Mouse (Mus musculus): ENCODE results near the gene Sytl1. TPM values are rescaled to one million over a fixed set of nuclear protein-coding genes. Genes with fewer than 3 reads are reported as not detected.

The Sytl1 gene
- polyA plus RNA-seq, 1 experiment from 2014 or later, result 2.1 TPM

GRCm38 (mm10) chr4:133294084-133294483 is 31.2 kb upstream of the Sytl1 start:
- H3K4me2 ChIP-seq, result no peak overlapping the region
- no peak overlapping the region for H3K27ac ChIP-seq

GRCm38 (mm10) chr4:133292901-133293843 is 30.3 kb upstream of the Sytl1 start:
- Histone ChIP-seq H3K9ac (no peak overlapping the region), H3K27me3 (no peaks in the 10 kb centered on the region), H3K36me3 (peaks cover 3% of the 10 kb centered on the region; the same call in 1 of the 2 replicates), H3K4me2 (no peak overlapping the region), H3K4me3 (no peak overlapping the region), H3K27ac (no peak overlapping the region), H3K9me3 (no peaks in the 10 kb centered on the region), H3K4me1 (peaks cover 13% of the 10 kb centered on the region)
- peak; percentile 23; the same call in 1 of the 2 replicates for ATAC-seq (ENCODE audit: borderline replicate concordance, extremely low read depth, low FRiP score, low TSS enrichment)
- WGBS, result 31% methylated on average over 24 of the region's 24 CpGs

More at GRCm38 (mm10) chr4:133294084-133294483, 31.2 kb upstream of the Sytl1 start:
- H3K9ac ChIP-seq, result no peak overlapping the region
- peaks cover 22% of the 10 kb centered on the region for H3K4me1 ChIP-seq
- H3K27me3 ChIP-seq, result no peaks in the 10 kb centered on the region
- 56% methylated on average over 11 of the region's 11 CpGs for WGBS
- peaks cover 3% of the 10 kb centered on the region; the same call in 1 of the 2 replicates for H3K36me3 ChIP-seq
- no peak overlapping the region for H3K4me3 ChIP-seq
- ATAC-seq (ENCODE audit: borderline replicate concordance, extremely low read depth, low FRiP score, low TSS enrichment), result no peak
- H3K9me3 ChIP-seq, result no peaks in the 10 kb centered on the region

- Histone ChIP-seq H3K27ac (no peak overlapping the region), H3K36me3 (peaks cover 3% of the 10 kb centered on the region; the same call in 1 of the 2 replicates), H3K9ac (no peak overlapping the region), H3K4me3 (no peak overlapping the region), H3K4me2 (no peak overlapping the region), H3K4me1 (peaks cover 7% of the 10 kb centered on the region), H3K9me3 (no peaks in the 10 kb centered on the region), H3K27me3 (no peaks in the 10 kb centered on the region)
- ATAC-seq (ENCODE audit: borderline replicate concordance, extremely low read depth, low FRiP score, low TSS enrichment), result no peak
- WGBS, result 74% methylated on average over 4 of the region's 4 CpGs
These were observed 29.5 kb upstream of the Sytl1 start for GRCm38 (mm10) chr4:133292405-133292804.

GRCm38 (mm10) chr4:133291255-133291654 is 28.3 kb upstream of the Sytl1 start:
- Histone ChIP-seq H3K4me2 (no peak overlapping the region), H3K4me1 (peaks cover 6% of the 10 kb centered on the region), H3K9me3 (no peaks in the 10 kb centered on the region), H3K27ac (no peak overlapping the region), H3K9ac (no peak overlapping the region), H3K4me3 (no peak overlapping the region), H3K36me3 (peaks cover 3% of the 10 kb centered on the region; the same call in 1 of the 2 replicates), H3K27me3 (no peaks in the 10 kb centered on the region)
- WGBS, result 95% methylated on average over 1 of the region's 1 CpGs
- ATAC-seq (ENCODE audit: borderline replicate concordance, extremely low read depth, low FRiP score, low TSS enrichment), result no peak

- Histone ChIP-seq H3K4me2 (no peak overlapping the region), H3K9ac (no peak overlapping the region)
- 78% methylated on average over 4 of the region's 4 CpGs for WGBS
These were observed 23.7 kb upstream of the Sytl1 start for GRCm38 (mm10) chr4:133286476-133287077.

GRCm38 (mm10) chr4:133285950-133286349 is 23.0 kb upstream of the Sytl1 start:
- 54% methylated on average over 5 of the region's 5 CpGs for WGBS
- no peak overlapping the region for H3K9ac ChIP-seq
- H3K27me3 ChIP-seq, result no peaks in the 10 kb centered on the region
- no peaks in the 10 kb centered on the region for H3K9me3 ChIP-seq
- H3K4me2 ChIP-seq, result no peak overlapping the region
- no peaks in the 10 kb centered on the region for H3K36me3 ChIP-seq
- H3K4me3 ChIP-seq, result no peak overlapping the region
- H3K27ac ChIP-seq, result no peak overlapping the region
- no peaks in the 10 kb centered on the region for H3K4me1 ChIP-seq
- ATAC-seq (ENCODE audit: borderline replicate concordance, extremely low read depth, low FRiP score, low TSS enrichment), result no peak

More at GRCm38 (mm10) chr4:133286476-133287077, 23.7 kb upstream of the Sytl1 start:
- no peaks in the 10 kb centered on the region for H3K4me1 ChIP-seq
- H3K4me3 ChIP-seq, result no peak overlapping the region
- H3K27ac ChIP-seq, result no peak overlapping the region
- ATAC-seq (ENCODE audit: borderline replicate concordance, extremely low read depth, low FRiP score, low TSS enrichment), result no peak
- H3K9me3 ChIP-seq, result no peaks in the 10 kb centered on the region
- H3K36me3 ChIP-seq, result no peaks in the 10 kb centered on the region
- H3K27me3 ChIP-seq, result no peaks in the 10 kb centered on the region

- Histone ChIP-seq H3K9ac (no peak overlapping the region), H3K4me3 (no peak overlapping the region), H3K27me3 (no peaks in the 10 kb centered on the region), H3K4me2 (no peak overlapping the region), H3K9me3 (no peaks in the 10 kb centered on the region), H3K36me3 (no peaks in the 10 kb centered on the region), H3K4me1 (no peaks in the 10 kb centered on the region), H3K27ac (no peak overlapping the region)
- ATAC-seq (ENCODE audit: borderline replicate concordance, extremely low read depth, low FRiP score, low TSS enrichment), result no peak
- 80% methylated on average over 3 of the region's 3 CpGs for WGBS
These were observed 22.4 kb upstream of the Sytl1 start for GRCm38 (mm10) chr4:133285299-133285698.

- no peaks in the 10 kb centered on the region for H3K36me3 ChIP-seq
- no peak overlapping the region for H3K4me2 ChIP-seq
- H3K27me3 ChIP-seq, result no peaks in the 10 kb centered on the region
- H3K4me1 ChIP-seq, result peaks cover 6% of the 10 kb centered on the region; the same call in 1 of the 2 replicates
- no peak overlapping the region for H3K9ac ChIP-seq
- 0 out of 2 replicates have a peak overlapping the region, but pooled peaks have one; percentile 1 for H3K27ac ChIP-seq
- WGBS, result 19% methylated on average over 4 of the region's 4 CpGs
- ATAC-seq (ENCODE audit: borderline replicate concordance, extremely low read depth, low FRiP score, low TSS enrichment), result no peak
- H3K9me3 ChIP-seq, result no peaks in the 10 kb centered on the region
- H3K4me3 ChIP-seq, result no peak overlapping the region
These were observed 19.7 kb upstream of the Sytl1 start for GRCm38 (mm10) chr4:133282656-133283055.

GRCm38 (mm10) chr4:133281951-133282481 is 19.1 kb upstream of the Sytl1 start:
- Histone ChIP-seq H3K4me2 (no peak overlapping the region), H3K36me3 (no peaks in the 10 kb centered on the region), H3K4me1 (peaks cover 6% of the 10 kb centered on the region; the same call in 1 of the 2 replicates), H3K27ac (peak overlapping the region; percentile 48; the same call in 1 of the 2 replicates), H3K9ac (no peak overlapping the region), H3K9me3 (no peaks in the 10 kb centered on the region), H3K27me3 (no peaks in the 10 kb centered on the region), H3K4me3 (no peak overlapping the region)
- 20% methylated on average over 5 of the region's 5 CpGs for WGBS
- ATAC-seq (ENCODE audit: borderline replicate concordance, extremely low read depth, low FRiP score, low TSS enrichment), result peak; percentile 4; the same call in 1 of the 2 replicates

GRCm38 (mm10) chr4:133281513-133281912 is 18.6 kb upstream of the Sytl1 start:
- H3K9ac ChIP-seq, result no peak overlapping the region
- 27% methylated on average over 7 of the region's 7 CpGs for WGBS

GRCm38 (mm10) chr4:133278482-133278881 is 15.6 kb upstream of the Sytl1 start:
- Histone ChIP-seq H3K4me1 (peaks cover 19% of the 10 kb centered on the region), H3K4me2 (peak overlapping the region; percentile 55), H3K9me3 (no peaks in the 10 kb centered on the region), H3K9ac (no peak overlapping the region), H3K27me3 (no peaks in the 10 kb centered on the region), H3K27ac (peak overlapping the region; percentile 82), H3K36me3 (no peaks in the 10 kb centered on the region), H3K4me3 (no peak overlapping the region)
- no peak for ATAC-seq (ENCODE audit: borderline replicate concordance, extremely low read depth, low FRiP score, low TSS enrichment)
- WGBS, result 84% methylated on average over 3 of the region's 3 CpGs

More at GRCm38 (mm10) chr4:133281513-133281912, 18.6 kb upstream of the Sytl1 start:
- Histone ChIP-seq H3K27ac (peak overlapping the region; percentile 48; the same call in 1 of the 2 replicates), H3K4me2 (no peak overlapping the region), H3K4me3 (no peak overlapping the region), H3K4me1 (peaks cover 10% of the 10 kb centered on the region), H3K36me3 (no peaks in the 10 kb centered on the region), H3K9me3 (no peaks in the 10 kb centered on the region), H3K27me3 (no peaks in the 10 kb centered on the region)
- ATAC-seq (ENCODE audit: borderline replicate concordance, extremely low read depth, low FRiP score, low TSS enrichment), result no peak
